Mouse (Mus musculus): ENCODE results near the gene Dach1. TPM values are rescaled to one million over a fixed set of nuclear protein-coding genes. Genes with fewer than 3 reads are reported as not detected.

Gene Dach1
- polyA plus RNA-seq, 2 experiments: 0.17 to 0.29 TPM

DNA sequence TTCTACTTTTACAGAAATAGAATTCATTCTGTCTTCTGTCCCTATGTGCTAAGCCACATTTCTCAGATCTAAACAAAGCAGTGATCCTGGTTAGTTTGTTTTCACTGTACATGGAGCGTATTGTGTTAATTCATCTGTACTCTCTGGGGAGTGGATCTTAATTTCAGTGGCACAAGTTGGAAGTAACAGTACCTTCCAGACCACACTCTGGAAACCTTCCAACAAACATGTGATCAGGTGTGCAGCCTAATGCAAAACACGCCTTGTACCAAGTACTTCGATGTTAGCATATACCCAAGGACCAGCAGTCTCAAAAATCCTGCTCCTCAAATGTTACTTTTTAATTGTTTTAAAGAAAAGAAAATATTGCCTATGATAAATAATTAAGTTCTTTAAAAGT is 121.9 kb downstream of the Dach1 start:
- H3K4me2 ChIP-seq (ENCODE audit: low read depth): no peak overlapping the region
- H3K9me3 ChIP-seq (ENCODE audit: control insufficient read depth, low read length): no peaks in the 10 kb centered on the region
- H3K27me3 ChIP-seq (ENCODE audit: control insufficient read depth, insufficient read depth, low read length): no peaks in the 10 kb centered on the region
- DNase-seq (ENCODE audit: low read depth in 3 of 3, low spot score in 3 of 3): no peak
- TF ChIP-seq EP300 (IDR thresholded peaks at IDR 0.05; ENCODE audit: low read depth) (no peak), CTCF (IDR thresholded peaks at IDR 0.05; ENCODE audit: low read depth) (no peak)
- WGBS (ENCODE audit: insufficient replicate concordance): 72% methylated on average over 3 of the region's 3 CpGs
- no peak overlapping the region for H3K4me3 ChIP-seq (ENCODE audit: insufficient read depth in 1 of 2, low read depth in 2 of 2, low read length in 2 of 2)
- no peaks in the 10 kb centered on the region for H3K36me3 ChIP-seq (replicated peaks; ENCODE audit: control insufficient read depth, insufficient read depth, low read depth)
- no peak for ATAC-seq (ENCODE audit: insufficient read depth)
- no peak overlapping the region for H3K27ac ChIP-seq
- no peaks in the 10 kb centered on the region for H3K4me1 ChIP-seq (replicated peaks; ENCODE audit: control insufficient read depth in 2 of 2, insufficient read depth in 2 of 2, low read length in 1 of 2)
- no peak overlapping the region for H3K9ac ChIP-seq (replicated peaks)

DNA sequence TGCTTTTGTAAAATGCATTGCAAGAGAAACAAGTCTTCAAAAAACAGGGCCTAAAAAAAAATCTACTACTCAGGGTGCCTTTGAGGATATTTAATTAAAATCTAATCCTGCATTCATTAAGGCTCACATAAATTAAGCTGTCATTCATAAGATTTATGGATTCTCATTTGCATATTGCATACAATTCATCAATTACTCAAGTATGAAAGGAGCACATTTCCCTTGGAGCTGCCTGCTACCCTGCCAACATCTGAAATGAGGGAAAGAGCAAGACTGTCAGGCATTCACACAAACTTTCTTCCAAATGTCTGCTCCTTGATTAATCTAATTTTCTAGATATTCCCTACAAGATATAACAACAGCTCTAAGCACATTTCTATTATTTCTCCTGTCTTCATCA is 122.6 kb downstream of the Dach1 start:
- no peaks in the 10 kb centered on the region for H3K36me3 ChIP-seq (replicated peaks; ENCODE audit: control insufficient read depth, insufficient read depth, low read depth)
- no peak overlapping the region for H3K9ac ChIP-seq (replicated peaks)
- no peak for DNase-seq (ENCODE audit: low read depth in 3 of 3, low spot score in 3 of 3)
- H3K4me3 ChIP-seq (ENCODE audit: insufficient read depth in 1 of 2, low read depth in 2 of 2, low read length in 2 of 2): no peak overlapping the region
- no peak overlapping the region for H3K27ac ChIP-seq
- H3K4me1 ChIP-seq (replicated peaks; ENCODE audit: control insufficient read depth in 2 of 2, insufficient read depth in 2 of 2, low read length in 1 of 2): no peaks in the 10 kb centered on the region
- no peak for ATAC-seq (ENCODE audit: insufficient read depth)
- no peaks in the 10 kb centered on the region for H3K9me3 ChIP-seq (ENCODE audit: control insufficient read depth, low read length)
- H3K4me2 ChIP-seq (ENCODE audit: low read depth): no peak overlapping the region
- H3K27me3 ChIP-seq (ENCODE audit: control insufficient read depth, insufficient read depth, low read length): no peaks in the 10 kb centered on the region
- TF ChIP-seq CTCF (IDR thresholded peaks at IDR 0.05; ENCODE audit: low read depth): no peak
- TF ChIP-seq EP300 (IDR thresholded peaks at IDR 0.05; ENCODE audit: low read depth): no peak

DNA sequence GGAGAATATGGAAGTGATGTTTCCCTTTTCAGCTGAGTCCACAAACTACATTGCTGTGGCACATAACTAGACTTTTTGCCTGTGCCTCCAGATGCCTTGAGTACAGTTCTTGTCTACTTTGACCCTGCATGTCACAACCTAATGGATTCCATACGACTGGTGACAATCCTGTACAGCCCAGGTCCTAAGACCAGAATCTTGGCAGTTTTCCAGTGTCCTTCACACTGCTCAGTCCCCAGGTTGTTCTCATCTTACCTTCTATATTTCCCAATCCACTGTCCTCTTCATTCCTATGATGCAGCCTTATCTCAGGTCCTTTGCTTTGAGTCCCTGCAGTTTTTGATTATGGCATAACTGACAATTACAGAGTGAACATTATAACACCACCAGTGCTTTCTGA is 131.0 kb downstream of the Dach1 start:
- Histone ChIP-seq H3K9me3 (ENCODE audit: control insufficient read depth, low read length) (no peaks in the 10 kb centered on the region), H3K9ac (replicated peaks) (no peak overlapping the region), H3K4me2 (ENCODE audit: low read depth) (no peak overlapping the region), H3K4me3 (ENCODE audit: insufficient read depth in 1 of 2, low read depth in 2 of 2, low read length in 2 of 2) (no peak overlapping the region), H3K4me1 (replicated peaks; ENCODE audit: control insufficient read depth in 2 of 2, insufficient read depth in 2 of 2, low read length in 1 of 2) (no peaks in the 10 kb centered on the region), H3K36me3 (replicated peaks; ENCODE audit: control insufficient read depth, insufficient read depth, low read depth) (no peaks in the 10 kb centered on the region), H3K27ac (no peak overlapping the region), H3K27me3 (ENCODE audit: control insufficient read depth, insufficient read depth, low read length) (no peaks in the 10 kb centered on the region)
- ATAC-seq (ENCODE audit: insufficient read depth): no peak
- DNase-seq (ENCODE audit: low read depth in 3 of 3, low spot score in 3 of 3): no peak
- WGBS (ENCODE audit: insufficient replicate concordance): 61% methylated on average over 1 of the region's 1 CpGs
- TF ChIP-seq CTCF (IDR thresholded peaks at IDR 0.05; ENCODE audit: low read depth) (no peak), EP300 (IDR thresholded peaks at IDR 0.05; ENCODE audit: low read depth) (no peak)

DNA sequence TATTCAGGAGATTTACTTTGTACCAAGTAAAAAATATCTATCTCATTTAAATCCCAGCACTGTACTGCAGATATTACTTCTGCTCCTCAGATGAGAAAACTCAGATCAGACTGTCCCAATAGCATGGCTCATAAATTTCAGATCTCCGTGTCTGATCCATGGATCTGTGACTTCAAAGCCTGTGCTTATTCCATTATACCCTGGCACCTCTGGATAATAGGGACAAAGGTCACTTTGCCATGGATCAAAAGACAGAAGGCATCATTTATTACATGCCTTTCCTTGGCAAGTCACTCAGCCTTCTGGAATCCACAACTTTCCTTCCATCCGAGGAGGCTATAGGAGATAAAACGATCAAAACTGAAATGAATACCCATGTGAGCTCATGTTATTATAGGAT is 132.4 kb downstream of the Dach1 start:
- no peak for DNase-seq (ENCODE audit: low read depth in 3 of 3, low spot score in 3 of 3)
- Histone ChIP-seq H3K4me1 (replicated peaks; ENCODE audit: control insufficient read depth in 2 of 2, insufficient read depth in 2 of 2, low read length in 1 of 2) (no peaks in the 10 kb centered on the region), H3K4me3 (ENCODE audit: insufficient read depth in 1 of 2, low read depth in 2 of 2, low read length in 2 of 2) (no peak overlapping the region), H3K4me2 (ENCODE audit: low read depth) (no peak overlapping the region), H3K27ac (no peak overlapping the region), H3K27me3 (ENCODE audit: control insufficient read depth, insufficient read depth, low read length) (no peaks in the 10 kb centered on the region), H3K9ac (replicated peaks) (no peak overlapping the region), H3K9me3 (ENCODE audit: control insufficient read depth, low read length) (no peaks in the 10 kb centered on the region), H3K36me3 (replicated peaks; ENCODE audit: control insufficient read depth, insufficient read depth, low read depth) (no peaks in the 10 kb centered on the region)
- ATAC-seq (ENCODE audit: insufficient read depth): no peak
- WGBS (ENCODE audit: insufficient replicate concordance): 58% methylated on average over 3 of the region's 3 CpGs
- no peak for TF ChIP-seq CTCF (IDR thresholded peaks at IDR 0.05; ENCODE audit: low read depth)
- TF ChIP-seq EP300 (IDR thresholded peaks at IDR 0.05; ENCODE audit: low read depth): no peak

DNA sequence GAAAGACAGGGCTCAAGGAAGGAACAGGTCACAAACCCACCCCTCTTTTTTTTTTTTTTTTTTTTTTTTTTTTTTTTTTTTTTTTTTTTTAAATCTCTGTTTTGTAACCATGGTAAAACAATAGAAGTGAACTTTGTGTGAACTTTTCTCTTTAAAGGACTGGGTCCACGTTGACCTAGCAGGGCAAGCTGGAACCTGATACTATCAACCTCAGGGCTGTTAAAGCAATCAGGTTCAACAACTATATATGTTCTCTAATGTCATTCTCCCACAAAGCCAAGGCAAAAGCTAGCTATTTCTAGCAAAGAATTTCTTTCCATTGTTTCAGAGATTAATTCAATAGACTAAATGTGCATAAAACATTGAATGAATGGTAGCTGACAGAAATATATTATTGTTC is 134.3 kb downstream of the Dach1 start:
- H3K9me3 ChIP-seq (ENCODE audit: control insufficient read depth, low read length): no peaks in the 10 kb centered on the region
- no peak for TF ChIP-seq CTCF (IDR thresholded peaks at IDR 0.05; ENCODE audit: low read depth)
- TF ChIP-seq EP300 (IDR thresholded peaks at IDR 0.05; ENCODE audit: low read depth): no peak
- no peaks in the 10 kb centered on the region for H3K36me3 ChIP-seq (replicated peaks; ENCODE audit: control insufficient read depth, insufficient read depth, low read depth)
- H3K27me3 ChIP-seq (ENCODE audit: control insufficient read depth, insufficient read depth, low read length): no peaks in the 10 kb centered on the region
- no peak overlapping the region for H3K4me2 ChIP-seq (ENCODE audit: low read depth)
- no peaks in the 10 kb centered on the region for H3K4me1 ChIP-seq (replicated peaks; ENCODE audit: control insufficient read depth in 2 of 2, insufficient read depth in 2 of 2, low read length in 1 of 2)
- DNase-seq (ENCODE audit: low read depth in 3 of 3, low spot score in 3 of 3) (no peak), ATAC-seq (ENCODE audit: insufficient read depth) (no peak)
- H3K9ac ChIP-seq (replicated peaks): no peak overlapping the region
- no peak overlapping the region for H3K27ac ChIP-seq
- H3K4me3 ChIP-seq (ENCODE audit: insufficient read depth in 1 of 2, low read depth in 2 of 2, low read length in 2 of 2): no peak overlapping the region
- 6% methylated on average over 1 of the region's 1 CpGs for WGBS (ENCODE audit: insufficient replicate concordance)

DNA sequence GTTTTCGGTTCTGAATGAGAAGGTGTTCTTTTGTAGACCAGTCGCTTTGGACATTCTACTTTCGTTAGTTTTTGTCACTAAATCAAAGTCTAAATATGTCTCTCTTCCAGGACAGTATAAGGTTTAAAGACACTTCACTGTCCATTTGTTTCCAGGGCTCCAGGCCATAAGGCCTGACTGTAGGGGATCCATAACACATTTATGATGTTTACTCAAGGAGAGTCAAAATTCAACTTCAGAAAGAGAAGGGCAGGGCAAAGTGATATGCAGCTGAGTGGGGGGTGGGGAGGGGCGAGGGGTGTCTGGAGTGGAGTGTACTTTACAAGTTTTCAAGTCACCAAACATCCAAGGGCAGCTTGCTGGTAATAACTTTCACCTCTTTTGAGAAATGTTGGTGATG is 146.0 kb downstream of the Dach1 start:
- TF ChIP-seq CTCF (IDR thresholded peaks at IDR 0.05; ENCODE audit: low read depth): no peak
- no peak for TF ChIP-seq EP300 (IDR thresholded peaks at IDR 0.05; ENCODE audit: low read depth)
- no peaks in the 10 kb centered on the region for H3K36me3 ChIP-seq (replicated peaks; ENCODE audit: control insufficient read depth, insufficient read depth, low read depth)
- no peaks in the 10 kb centered on the region for H3K9me3 ChIP-seq (ENCODE audit: control insufficient read depth, low read length)
- DNase-seq (ENCODE audit: low read depth in 3 of 3, low spot score in 3 of 3) (no peak), ATAC-seq (ENCODE audit: insufficient read depth) (no peak)
- no peaks in the 10 kb centered on the region for H3K27me3 ChIP-seq (ENCODE audit: control insufficient read depth, insufficient read depth, low read length)
- no peak overlapping the region for H3K9ac ChIP-seq (replicated peaks)
- H3K4me1 ChIP-seq (replicated peaks; ENCODE audit: control insufficient read depth in 2 of 2, insufficient read depth in 2 of 2, low read length in 1 of 2): no peaks in the 10 kb centered on the region
- H3K4me3 ChIP-seq (ENCODE audit: insufficient read depth in 1 of 2, low read depth in 2 of 2, low read length in 2 of 2): no peak overlapping the region
- 54% methylated on average over 4 of the region's 4 CpGs for WGBS (ENCODE audit: insufficient replicate concordance)
- no peak overlapping the region for H3K27ac ChIP-seq
- H3K4me2 ChIP-seq (ENCODE audit: low read depth): no peak overlapping the region

Data from liver, embryonic 14.5 days (tissue).